Mouse (Mus musculus) neural tube, embryonic 11.5 days (tissue): ENCODE results near the gene Pla2g2c. TPM values are rescaled to one million over a fixed set of nuclear protein-coding genes. Genes with fewer than 3 reads are reported as not detected.
A peak's percentile ranks its signal among the peaks of the same experiment; 100 is the strongest.

Experiments
- ATAC-seq: fragments of 200-750 bp; cut with Nextera tagmentation; 2 replicates; pipeline ENCODE4 v1.8.0; 2017; ENCODE audit warnings: moderate number of reproducible peaks, mild to moderate bottlenecking, moderate TSS enrichment, moderate library complexity; ENCODE audit not compliant: insufficient read depth, low FRiP score, low TSS enrichment
- DNase-seq: peaks from one replicate; pipeline ENCODE4 v3.0.0-alpha.2; 2015; ENCODE audit warnings: low spot score
- H3K27ac ChIP-seq: fragments of 300-500 bp; sonication (generic); 2 replicates; pipeline ENCODE4 v1.5.1; 2014; ENCODE audit warnings: low read depth, mild to moderate bottlenecking, low read length
- H3K27me3 ChIP-seq: fragments of 300-500 bp; sonication (generic); 2 replicates; pipeline ENCODE4 v1.6.1; 2014; ENCODE audit warnings: mild to moderate bottlenecking, low read length, mixed read lengths; ENCODE audit not compliant: control insufficient read depth, insufficient read depth
- H3K36me3 ChIP-seq: fragments of 300-500 bp; sonication (generic); 2 replicates; pipeline ENCODE4 v1.6.1; 2014; ENCODE audit warnings: mild to moderate bottlenecking, low read length, moderate library complexity, mixed read lengths; ENCODE audit not compliant: control insufficient read depth, insufficient read depth
- H3K4me1 ChIP-seq: fragments of 300-500 bp; sonication (generic); 2 replicates; pipeline ENCODE4 v1.6.1; 2014; ENCODE audit warnings: low read length, mixed read lengths; ENCODE audit not compliant: control insufficient read depth, insufficient read depth
- H3K4me2 ChIP-seq: fragments of 300-500 bp; sonication (generic); 2 replicates; pipeline ENCODE4 v1.6.1; 2014; ENCODE audit warnings: low read depth, mild to moderate bottlenecking, moderate library complexity
- H3K4me3 ChIP-seq: fragments of 300-500 bp; sonication (generic); 2 replicates; pipeline ENCODE4 v1.5.1; 2014; ENCODE audit warnings: low read depth, low read length
- H3K9ac ChIP-seq: fragments of 300-500 bp; sonication (generic); 2 replicates; pipeline ENCODE4 v1.6.1; 2014; ENCODE audit warnings: mild to moderate bottlenecking, low read length
- H3K9me3 ChIP-seq: fragments of 300-500 bp; sonication (generic); 2 replicates; pipeline ENCODE4 v1.6.1; 2016; ENCODE audit warnings: low read length; ENCODE audit not compliant: control insufficient read depth
- WGBS: fragments of 180-500 bp; shearing (Covaris S2); extraction: QIAGEN DNeasy Blood & Tissue Kit; methylation state at CpG from one replicate; pipeline ENCODE4 v1.1.7; 2014; 5-methylcytosine and 5-hydroxymethylcytosine counted together
- polyA plus RNA-seq: library from polyadenylated mRNA; unstranded; fragments of >200 nt; fragmentation: Nextera tagmentation; extraction: Ambion mirVana; gene quantifications from 2 replicates; pipeline ENCODE4 v1.2.1, GENCODE M21; 2014

Gene Pla2g2c
- polyA plus RNA-seq, 1 experiment from 2014 or later: 0.80 TPM

GRCm38 (mm10) chr4:138772386-138772785 is 47.8 kb downstream of the Pla2g2c start:
- no peaks in the 10 kb centered on the region for H3K27me3 ChIP-seq
- ATAC-seq (no peak), DNase-seq (no peak)
- WGBS: 81% methylated on average over 5 of the region's 5 CpGs
- no peak overlapping the region for H3K27ac ChIP-seq
- H3K9me3 ChIP-seq: no peaks in the 10 kb centered on the region
- H3K9ac ChIP-seq: no peak overlapping the region
- H3K4me2 ChIP-seq: no peak overlapping the region
- H3K36me3 ChIP-seq: no peaks in the 10 kb centered on the region
- no peaks in the 10 kb centered on the region for H3K4me1 ChIP-seq
- H3K4me3 ChIP-seq: no peak overlapping the region

DNA sequence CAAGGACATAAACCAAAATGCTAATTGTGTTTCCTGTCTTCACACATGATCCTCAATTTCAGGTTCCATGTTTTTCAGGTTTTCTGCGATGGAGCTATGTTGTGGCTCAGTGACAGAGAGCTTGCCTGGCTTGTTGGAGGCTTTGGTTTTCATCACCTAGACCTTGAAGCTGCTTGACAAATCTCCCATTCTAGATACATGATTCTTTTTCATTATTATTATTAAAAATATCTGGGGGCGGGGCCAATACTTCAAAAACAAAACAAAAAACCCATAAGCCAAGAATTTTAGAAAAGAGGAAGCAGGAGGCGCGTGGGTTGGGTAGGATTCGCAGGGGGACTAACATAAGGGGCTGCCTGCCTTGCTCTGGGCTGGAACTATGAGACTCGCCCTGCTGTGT is 50.8 kb downstream of the Pla2g2c start, which contains the start of gene Pla2g2d:
Gene Pla2g2d (plus strand): TSS at position 301 of the 400 bp plus-strand sequence.
- no peak for ATAC-seq

GRCm38 (mm10) chr4:138777417-138778407 is 53.1 kb downstream of the Pla2g2c start:
- ATAC-seq: no peak
- H3K27me3 ChIP-seq: no peaks in the 10 kb centered on the region
- H3K4me1 ChIP-seq: no peaks in the 10 kb centered on the region
- DNase-seq: peak; percentile 39
- H3K4me3 ChIP-seq: no peak overlapping the region
- H3K4me2 ChIP-seq: no peak overlapping the region
- peak overlapping the region; percentile 75 for H3K27ac ChIP-seq
- 58% methylated on average over 20 of the region's 20 CpGs for WGBS
- H3K9me3 ChIP-seq: no peaks in the 10 kb centered on the region
- no peaks in the 10 kb centered on the region for H3K36me3 ChIP-seq
- no peak overlapping the region for H3K9ac ChIP-seq

More for the DNA sequence above, 50.8 kb downstream of the Pla2g2c start, which contains the start of gene Pla2g2d:
- H3K4me2 ChIP-seq: no peak within 1 kb of the TSS
- WGBS: 84% methylated on average over 6 of the region's 6 CpGs
- no peak within 1 kb of the TSS for H3K27ac ChIP-seq
- no peak for DNase-seq
- no peak within 1 kb of the TSS for H3K9ac ChIP-seq
- no peak within 1 kb of the TSS for H3K4me3 ChIP-seq
- H3K4me1 ChIP-seq: no peaks in the 10 kb centered on the region
- no peaks in the 10 kb centered on the region for H3K9me3 ChIP-seq
- H3K27me3 ChIP-seq: no peaks in the 10 kb centered on the region
- no peaks in the 10 kb centered on the region for H3K36me3 ChIP-seq

- Histone ChIP-seq H3K36me3 (no peaks in the 10 kb centered on the region), H3K27ac (no peak overlapping the region), H3K4me2 (no peak overlapping the region), H3K9ac (no peak overlapping the region), H3K4me3 (no peak overlapping the region), H3K27me3 (no peaks in the 10 kb centered on the region), H3K4me1 (no peaks in the 10 kb centered on the region), H3K9me3 (no peaks in the 10 kb centered on the region)
- WGBS: 92% methylated on average over 5 of the region's 5 CpGs
- ATAC-seq (no peak), DNase-seq (no peak)
These were observed 55.7 kb downstream of the Pla2g2c start for GRCm38 (mm10) chr4:138780300-138780699.

- no peak for ATAC-seq
- Histone ChIP-seq H3K27me3 (no peaks in the 10 kb centered on the region), H3K4me2 (no peak overlapping the region), H3K4me3 (no peak overlapping the region), H3K27ac (no peak overlapping the region), H3K9ac (no peak overlapping the region), H3K4me1 (no peaks in the 10 kb centered on the region), H3K9me3 (no peaks in the 10 kb centered on the region), H3K36me3 (no peaks in the 10 kb centered on the region)
- no peak for DNase-seq
- 83% methylated on average over 6 of the region's 6 CpGs for WGBS
These were observed 57.5 kb downstream of the Pla2g2c start for GRCm38 (mm10) chr4:138782098-138782497.

- no peaks in the 10 kb centered on the region for H3K27me3 ChIP-seq
- WGBS: 74% methylated on average over 4 of the region's 4 CpGs
- H3K4me2 ChIP-seq: no peak overlapping the region
- no peak for DNase-seq
- H3K4me1 ChIP-seq: no peaks in the 10 kb centered on the region
- H3K9ac ChIP-seq: no peak overlapping the region
- no peaks in the 10 kb centered on the region for H3K36me3 ChIP-seq
- no peaks in the 10 kb centered on the region for H3K9me3 ChIP-seq
- H3K4me3 ChIP-seq: no peak overlapping the region
- no peak overlapping the region for H3K27ac ChIP-seq
- ATAC-seq: no peak
These were observed 61.1 kb downstream of the Pla2g2c start for GRCm38 (mm10) chr4:138785721-138786120.

DNA sequence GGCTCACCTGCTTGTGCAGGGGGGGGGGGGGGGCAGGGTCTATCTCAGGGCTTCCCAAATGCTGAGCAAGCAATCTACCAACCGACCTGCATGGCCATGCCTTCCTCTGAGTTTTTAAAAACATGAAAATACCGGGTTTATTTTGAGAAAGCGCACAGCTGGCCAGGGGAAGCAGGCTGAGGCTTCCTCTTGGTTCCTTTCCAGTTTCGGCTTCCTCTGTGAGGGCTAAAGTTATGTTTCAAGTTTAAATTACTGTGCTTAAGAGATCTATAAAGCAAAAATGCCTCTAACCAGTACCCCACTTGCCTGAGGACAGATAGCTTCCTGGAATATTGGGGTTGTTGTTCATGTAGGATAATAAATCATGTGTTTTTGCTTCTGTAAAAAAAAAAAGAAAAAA is 61.5 kb downstream of the Pla2g2c start:
- H3K9ac ChIP-seq: no peak overlapping the region
- no peaks in the 10 kb centered on the region for H3K4me1 ChIP-seq
- H3K27me3 ChIP-seq: no peaks in the 10 kb centered on the region
- ATAC-seq (no peak), DNase-seq (no peak)
- H3K4me3 ChIP-seq: no peak overlapping the region
- H3K9me3 ChIP-seq: no peaks in the 10 kb centered on the region
- WGBS: 71% methylated on average over 4 of the region's 4 CpGs
- H3K36me3 ChIP-seq: no peaks in the 10 kb centered on the region
- H3K4me2 ChIP-seq: no peak overlapping the region
- no peak overlapping the region for H3K27ac ChIP-seq

DNA sequence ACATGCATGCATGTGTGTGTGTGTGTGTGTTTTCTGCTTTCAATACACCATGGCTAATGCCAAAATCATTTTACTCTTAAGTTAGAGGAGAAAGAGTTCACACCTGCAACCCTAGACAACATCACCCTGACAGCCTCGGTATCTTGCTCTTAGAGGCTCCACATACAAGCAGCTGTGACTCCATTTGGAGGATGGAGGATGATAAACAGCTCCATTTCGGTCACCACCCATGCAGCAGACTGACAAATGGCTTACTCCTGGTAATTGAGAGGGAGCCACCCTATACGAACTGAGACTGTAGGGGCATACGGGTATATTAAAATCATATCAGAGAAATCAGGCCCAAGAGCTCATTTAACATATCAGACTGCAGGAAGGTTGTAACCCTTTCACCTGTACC is 63.8 kb downstream of the Pla2g2c start:
- Histone ChIP-seq H3K4me2 (no peak overlapping the region), H3K27ac (no peak overlapping the region), H3K27me3 (no peaks in the 10 kb centered on the region), H3K9ac (no peak overlapping the region), H3K4me3 (no peak overlapping the region), H3K4me1 (no peaks in the 10 kb centered on the region), H3K9me3 (no peaks in the 10 kb centered on the region), H3K36me3 (no peaks in the 10 kb centered on the region)
- DNase-seq (no peak), ATAC-seq (no peak)
- 78% methylated on average over 4 of the region's 4 CpGs for WGBS

GRCm38 (mm10) chr4:138791452-138791851 is 66.9 kb downstream of the Pla2g2c start:
- 73% methylated on average over 6 of the region's 6 CpGs for WGBS
- Histone ChIP-seq H3K27me3 (no peaks in the 10 kb centered on the region), H3K9me3 (no peaks in the 10 kb centered on the region), H3K36me3 (no peaks in the 10 kb centered on the region), H3K27ac (no peak overlapping the region), H3K4me3 (no peak overlapping the region), H3K9ac (no peak overlapping the region), H3K4me1 (no peaks in the 10 kb centered on the region), H3K4me2 (no peak overlapping the region)
- ATAC-seq: no peak
- DNase-seq: no peak
